8 mouse cellular contexts compared by ENCODE assay signal in genomic region chr6:145338571-145339294, GRCm38 (mm10).
A peak's percentile ranks its signal among the peaks of the same experiment; 100 is the strongest.
DNase-seq lines count a peak whose midpoint lies in the region; ATAC-seq lines count a peak whose summit lies in the region.

No protein-coding gene starts in this region.

- 0 out of 2 replicates have a peak overlapping the region, but pooled peaks have one; percentile 15 for H3K27ac ChIP-seq in kidney, embryonic 15.5 days

- no peaks in the 10 kb centered on the region for H3K36me3 ChIP-seq in kidney, embryonic 15.5 days

- ATAC-seq in kidney, embryonic 15.5 days (replicated peaks; ENCODE audit: low FRiP score), result no peak

- no peak overlapping the region for H3K4me3 ChIP-seq in kidney, embryonic 15.5 days (replicated peaks)

- no peak overlapping the region for H3K9ac ChIP-seq in kidney, embryonic 15.5 days

- peaks cover 12% of the 10 kb centered on the region for H3K4me1 ChIP-seq in kidney, embryonic 15.5 days

- H3K4me2 ChIP-seq in kidney, embryonic 15.5 days, result peak overlapping the region; percentile 3; the same call in 1 of the 2 replicates

- WGBS in kidney, embryonic 15.5 days, result 46% methylated on average over 12 of the region's 12 CpGs

- no peaks in the 10 kb centered on the region for H3K9me3 ChIP-seq in kidney, embryonic 15.5 days (replicated peaks)

- DNase-seq in adrenal gland, adult 2 months, result peak; percentile 16
- DNase-seq in adrenal gland, postnatal 25 days, result no peak
- peak; percentile 18 for DNase-seq in A20 (ENCODE audit: low read depth, low spot score)
- peak; percentile 49 for DNase-seq in lung, postnatal 36 days
- DNase-seq in right cerebral cortex, postnatal 14 days, result no peak
- no peak for DNase-seq in frontal cortex, adult 2 months (ENCODE audit: extremely low spot score in 1 of 2, low spot score in 1 of 2)
- DNase-seq in left cerebral cortex, adult 18-20 months (ENCODE audit: low spot score in 2 of 2), result no peak

- H3K27me3 ChIP-seq in kidney, embryonic 15.5 days, result 0 out of 2 replicates have a peak, but pooled peaks cover 3% of the 10 kb centered on the region

Comparison
In these comparisons a context has a peak if more than half of its experiments do, and no peak if none do; other contexts are left out.
1. DNase-seq: peak in adrenal gland, adult 2 months (single experiment), A20 (single experiment) and lung, postnatal 36 days (single experiment); none in adrenal gland, postnatal 25 days (single experiment), right cerebral cortex, postnatal 14 days (single experiment), frontal cortex, adult 2 months (0 of 2) and left cerebral cortex, adult 18-20 months (0 of 2).